Mouse (Mus musculus) layer of hippocampus, postnatal 14 days (tissue): ENCODE results near the gene Atg13. TPM values are rescaled to one million over a fixed set of nuclear protein-coding genes. Genes with fewer than 3 reads are reported as not detected.

Experiments
- DNase-seq, 2 experiments: peaks; one replicate each; pipeline ENCODE4 v3.0.0; 2021 to 2022; ENCODE audit warnings: low spot score in 2 of 2, mixed read lengths in 1 of 2
- total RNA-seq, 2 experiments: library from RNA; stranded (reverse); gene quantifications; 2 replicates each; pipeline ENCODE4 v1.2.3; 2021

The Atg13 gene
- total RNA-seq, 2 experiments from 2014 or later, result 57.2 to 59.5 TPM

DNA sequence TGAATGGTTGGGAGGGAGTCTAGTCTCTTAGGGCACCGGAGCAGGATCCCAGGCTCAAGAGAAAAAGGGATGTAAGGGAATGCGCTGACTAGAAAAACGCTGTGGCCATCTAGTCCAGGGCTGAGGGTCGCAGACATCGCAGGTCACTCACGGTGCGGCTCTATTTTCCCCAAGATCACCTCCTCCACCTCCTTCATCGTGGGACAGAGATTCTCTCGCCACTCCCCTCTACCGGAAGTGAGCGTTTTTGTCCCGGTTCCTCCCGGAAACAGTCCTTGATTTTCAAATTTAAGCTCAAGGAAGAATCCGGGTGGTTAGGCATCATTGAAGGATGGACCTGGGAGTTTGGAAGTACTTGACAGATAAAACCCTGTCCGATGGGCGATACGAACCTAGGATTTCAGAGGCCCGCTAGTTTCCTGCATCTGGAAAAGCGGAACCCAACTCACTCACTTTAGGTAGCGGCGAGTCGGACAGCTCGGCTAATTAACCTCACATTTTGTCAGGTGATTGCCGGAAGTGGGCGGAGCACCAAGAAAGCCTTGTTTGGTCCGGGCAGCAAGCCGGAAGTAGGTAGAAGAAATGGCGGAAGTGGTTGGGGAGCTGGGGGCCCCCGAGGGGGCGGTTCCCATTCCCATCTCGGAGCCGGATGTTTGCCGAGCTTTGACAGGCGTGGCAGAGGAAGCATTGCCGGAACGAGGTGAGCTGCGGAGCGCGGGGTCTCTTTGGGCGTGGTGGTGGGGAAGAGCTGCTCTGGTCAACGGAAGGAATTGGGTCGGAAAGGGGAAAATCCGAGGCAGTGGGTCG lies 60.6 kb downstream of the Atg13 start, which contains the start of the genes Zfp408 and Arhgap1:
Gene Zfp408 (minus strand): TSS at position 239 of the 807 bp plus-strand sequence.
Gene Arhgap1 (plus strand): TSS at position 308 of the 807 bp plus-strand sequence.
- peak; percentile 97 to 98 for DNase-seq

DNA sequence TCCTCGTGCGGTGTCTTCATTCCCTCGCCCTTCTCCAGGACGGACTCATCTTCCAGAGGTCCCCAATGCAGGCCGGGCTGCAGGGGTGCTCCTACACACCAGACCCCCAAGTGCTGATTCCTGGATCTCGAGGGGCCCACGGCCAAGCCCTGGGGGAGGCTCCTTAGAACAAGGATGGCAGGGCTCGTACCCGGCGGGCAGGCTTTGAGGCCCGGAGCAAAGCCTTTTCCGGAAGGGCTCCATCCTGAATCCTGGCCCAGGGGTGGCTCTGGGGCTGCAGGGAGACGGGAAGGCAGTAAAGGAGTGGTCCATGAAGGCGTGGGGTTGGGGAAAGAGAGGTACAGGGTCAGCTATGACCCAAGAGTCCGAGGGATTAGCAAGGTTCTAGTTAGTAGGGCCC lies 61.2 kb downstream of the Atg13 start:
- peak in 1 of 2 experiments; percentile 31 for DNase-seq

DNA sequence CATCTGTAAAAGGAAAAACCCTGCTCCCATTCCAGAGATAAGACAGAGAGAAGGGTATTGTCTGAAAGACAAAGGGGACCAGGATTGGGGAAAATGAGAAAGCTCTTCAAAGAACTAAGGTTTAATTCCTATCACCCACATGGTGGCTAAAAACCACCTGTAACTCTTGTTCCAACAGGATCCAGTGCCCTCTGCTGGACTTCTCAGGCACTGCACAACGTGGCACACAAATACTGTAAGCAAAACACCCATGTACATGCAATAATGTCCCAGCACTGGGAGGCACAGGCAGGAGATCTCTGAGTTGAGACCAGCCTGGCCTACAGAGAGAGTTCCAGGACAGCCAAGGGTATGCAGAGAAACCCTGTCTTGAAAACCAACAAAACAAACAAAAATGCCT lies 63.6 kb downstream of the Atg13 start:
- DNase-seq, result peak in 1 of 2 experiments; percentile 52

DNA sequence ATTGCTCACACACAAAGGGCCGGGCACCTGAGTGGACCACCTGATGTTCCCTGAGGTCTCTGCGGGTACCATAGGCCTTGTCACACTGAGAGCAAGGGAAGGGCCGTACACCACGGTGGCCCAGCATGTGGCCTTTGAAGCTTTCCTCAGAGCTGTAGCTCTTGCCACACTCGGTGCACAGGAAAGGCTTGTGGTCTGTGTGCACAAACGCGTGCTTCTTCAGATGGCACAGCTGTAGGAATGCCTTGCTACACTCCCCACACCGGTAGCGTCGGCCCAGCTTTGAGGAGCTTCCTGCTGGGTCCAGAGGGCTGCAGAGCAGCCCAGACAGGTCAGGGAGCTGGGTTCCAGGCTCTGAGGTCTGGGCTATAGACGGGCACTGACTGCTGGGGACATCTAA lies 64.6 kb downstream of the Atg13 start:
- DNase-seq, result no peak

DNA sequence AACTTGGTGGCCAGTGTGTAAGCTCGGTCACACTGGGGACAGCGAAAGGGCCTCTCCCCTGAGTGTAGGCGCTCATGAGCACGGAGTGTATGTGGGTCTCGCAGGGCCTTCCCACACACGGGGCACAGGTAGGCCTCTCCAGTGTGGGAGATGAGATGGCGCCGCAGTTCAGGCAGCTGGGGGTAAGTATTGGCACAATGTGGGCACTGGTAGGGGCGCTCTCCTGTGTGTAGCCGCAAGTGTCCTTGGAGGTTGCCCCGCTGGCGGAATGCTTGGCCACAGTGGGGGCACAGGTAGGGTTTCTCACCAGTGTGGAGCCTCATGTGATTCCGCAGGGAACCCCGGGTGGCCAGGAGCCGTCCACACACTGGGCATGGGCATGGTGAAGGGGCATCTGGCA lies 65.0 kb downstream of the Atg13 start:
- no peak for DNase-seq

DNA sequence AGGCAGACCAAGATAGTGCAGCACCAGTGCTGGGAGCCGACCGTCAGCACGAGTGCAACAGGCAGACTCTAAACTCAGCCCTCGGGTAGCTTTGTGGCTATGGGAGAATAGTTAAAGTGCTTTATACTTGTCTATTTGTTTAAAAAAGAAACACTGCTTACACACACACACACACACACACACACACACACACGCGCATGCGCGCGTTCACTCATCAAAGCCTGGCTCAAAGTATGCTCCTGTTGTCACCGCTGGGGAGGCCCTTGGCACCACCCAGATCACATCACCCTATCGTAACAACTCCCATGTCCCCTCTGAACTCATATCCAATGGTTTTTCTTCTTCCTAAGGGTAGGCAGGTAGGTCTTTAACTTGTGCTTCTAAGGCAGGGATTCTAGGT lies 66.4 kb downstream of the Atg13 start:
- no peak for DNase-seq

DNA sequence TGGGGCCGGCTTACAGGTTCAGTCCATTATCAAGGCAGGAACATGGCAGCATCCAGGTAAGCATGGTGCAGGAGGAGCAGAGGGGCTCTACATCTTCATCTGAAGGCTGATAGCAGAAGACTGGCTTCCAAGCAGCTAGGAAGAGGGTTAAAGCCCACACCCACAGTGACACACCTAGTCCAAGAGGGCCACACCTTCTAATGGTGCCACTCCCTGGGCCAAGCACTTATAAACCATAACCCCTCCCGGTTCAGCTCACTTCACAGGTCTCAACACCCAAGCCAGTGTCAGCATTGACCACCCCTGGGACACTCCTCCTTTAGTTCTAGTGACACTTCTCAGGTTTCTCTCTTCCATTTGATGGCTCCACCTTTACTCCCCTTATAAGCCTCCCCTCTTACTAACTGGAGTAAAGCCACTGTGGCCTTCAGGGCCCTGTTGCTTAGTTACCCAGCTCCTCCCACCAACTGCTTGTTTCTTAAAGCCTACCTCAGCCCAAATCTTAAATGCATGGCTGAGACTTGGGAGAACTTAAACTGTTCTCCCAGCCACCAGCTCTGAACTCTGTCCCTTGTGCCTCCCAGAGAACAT lies 67.5 kb downstream of the Atg13 start:
- DNase-seq, result no peak

DNA sequence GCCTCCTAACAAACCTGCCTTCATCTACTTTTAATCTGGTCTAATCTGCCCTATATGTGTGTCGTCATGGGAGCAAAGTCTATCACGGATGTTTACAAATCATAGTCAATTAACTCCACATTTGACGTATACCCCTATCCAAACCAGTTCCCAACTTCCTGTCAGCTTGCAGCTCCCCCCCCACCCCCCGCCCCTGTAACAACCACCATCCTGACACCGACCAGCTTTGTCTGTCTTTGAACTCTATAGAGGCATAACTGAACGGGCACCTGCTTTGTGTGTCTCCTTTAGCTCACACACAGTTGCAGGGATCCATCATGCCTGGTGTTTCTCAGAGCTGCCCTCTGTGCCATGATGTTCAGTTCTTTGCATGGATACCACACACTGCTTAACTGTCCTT lies 71.4 kb downstream of the Atg13 start:
- no peak for DNase-seq

DNA sequence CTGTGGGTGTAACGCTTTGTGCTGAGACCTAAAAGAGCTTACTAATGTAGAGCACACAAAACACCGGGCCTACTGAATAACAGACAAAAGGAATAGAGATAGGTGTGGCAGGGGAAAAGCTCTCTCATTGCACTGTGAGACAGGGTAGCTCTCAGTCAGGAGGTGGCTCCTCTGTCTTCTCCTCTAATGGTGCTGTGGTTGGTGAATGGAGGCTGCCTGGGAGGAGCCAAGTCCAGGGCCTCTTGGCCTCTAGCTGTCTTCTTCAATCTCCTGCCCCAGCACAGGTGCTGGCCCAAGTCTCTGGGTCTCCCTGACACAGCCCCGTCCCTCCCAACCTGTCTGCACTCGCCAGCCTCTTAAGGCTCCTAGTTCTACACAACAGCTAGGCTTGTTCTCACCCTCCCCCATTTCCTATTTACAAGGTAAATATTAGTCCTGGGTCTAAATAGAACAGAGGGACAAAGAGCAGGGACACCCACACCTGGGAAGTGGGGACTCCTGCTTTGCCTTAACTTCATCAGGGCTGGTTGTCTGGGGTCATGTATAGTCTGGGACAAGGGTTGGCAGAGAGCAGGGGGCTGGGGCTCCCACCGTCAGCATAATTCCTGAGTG lies 73.5 kb downstream of the Atg13 start:
- no peak for DNase-seq

DNA sequence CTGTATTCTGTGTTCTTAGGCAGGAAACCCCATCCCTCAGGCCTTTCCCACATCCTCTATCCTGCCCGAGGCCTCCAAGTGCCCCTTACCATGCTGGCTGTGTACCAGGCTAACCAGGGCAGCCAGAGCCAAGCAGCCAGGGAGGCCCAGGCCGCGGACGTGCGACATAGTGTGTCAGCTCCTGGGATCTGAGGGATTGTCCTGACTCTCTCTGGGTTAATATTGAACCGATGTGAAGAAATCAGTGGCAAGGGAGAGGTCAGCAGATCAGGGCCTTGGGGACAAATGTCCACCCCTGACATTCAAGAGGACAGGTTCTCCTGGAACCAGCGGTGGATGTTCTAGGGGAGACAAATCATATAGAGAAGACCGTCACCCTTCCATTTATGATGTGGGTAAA lies 74.1 kb downstream of the Atg13 start, which contains the start of gene F2:
Gene F2 (minus strand): TSS at position 186 of the 400 bp plus-strand sequence.
- DNase-seq, result no peak

DNA sequence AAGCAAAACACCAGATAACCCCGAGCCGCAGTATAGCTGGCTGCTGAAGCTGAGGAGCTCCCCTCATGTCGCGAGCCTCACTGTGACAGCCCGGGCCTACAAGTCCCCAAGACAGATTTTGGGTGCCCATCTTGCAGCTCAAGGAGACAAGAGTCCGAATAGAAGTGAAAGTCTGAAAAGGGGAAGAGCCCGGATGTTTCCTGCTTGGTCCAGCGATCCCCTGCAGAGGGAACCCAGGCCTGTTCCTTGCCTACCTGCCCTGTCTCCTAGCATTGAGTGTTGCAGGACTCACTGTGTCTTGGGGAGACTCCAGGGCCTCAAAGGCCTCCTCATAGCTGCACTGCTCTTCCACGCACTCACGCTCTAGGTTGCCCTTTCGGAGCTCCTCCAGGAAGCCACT lies 74.9 kb downstream of the Atg13 start:
- DNase-seq, result no peak

DNA sequence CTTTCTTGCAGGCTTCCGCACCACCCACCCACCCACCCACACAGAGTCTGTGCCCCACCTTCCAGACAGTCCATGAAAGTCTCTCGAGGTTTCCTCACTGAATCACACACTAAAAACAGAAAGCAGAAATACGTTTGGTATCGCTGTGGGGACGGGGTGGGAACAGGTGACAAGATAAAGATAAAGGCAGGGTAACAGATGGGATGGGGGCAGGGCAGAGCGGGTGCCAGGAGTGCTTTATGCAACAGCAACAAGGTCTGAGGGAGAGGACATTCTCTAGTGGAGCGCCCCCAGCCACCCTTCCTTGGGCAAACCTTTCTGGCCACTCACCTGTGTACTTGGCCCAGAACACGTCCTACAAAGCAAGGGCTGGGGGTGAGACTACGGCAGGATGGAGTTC lies 75.5 kb downstream of the Atg13 start:
- DNase-seq, result no peak

DNA sequence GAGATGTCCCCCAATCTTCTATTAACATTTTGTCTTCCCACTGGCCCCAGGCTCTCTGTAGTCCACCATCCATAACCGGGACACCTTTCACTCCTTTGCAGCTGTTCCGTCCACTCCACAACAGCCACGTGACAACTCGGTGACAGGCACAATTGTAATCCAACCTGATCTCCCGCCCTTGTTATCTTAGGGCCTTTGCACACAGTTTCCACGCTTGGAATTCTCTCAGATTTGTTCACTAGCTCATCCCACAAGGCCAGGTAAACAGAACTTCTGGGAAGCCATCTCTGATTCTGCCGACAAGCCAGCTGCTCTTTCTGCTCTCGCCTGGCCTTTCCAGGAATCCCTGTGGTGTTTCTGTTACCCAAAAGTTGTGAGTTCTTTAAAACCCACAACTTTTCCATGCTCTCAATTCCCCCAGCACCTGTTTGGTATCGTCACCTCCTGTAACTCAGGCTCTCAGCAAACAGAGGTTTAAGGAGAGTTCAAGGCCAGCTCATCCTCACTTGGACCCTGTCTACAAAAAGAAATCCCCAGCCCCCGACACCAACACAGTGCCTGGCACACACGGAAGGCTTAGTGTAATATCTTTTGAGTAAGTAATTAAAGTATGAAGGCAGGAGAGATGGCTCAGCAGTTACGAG lies 76.9 kb downstream of the Atg13 start:
- no peak for DNase-seq

DNA sequence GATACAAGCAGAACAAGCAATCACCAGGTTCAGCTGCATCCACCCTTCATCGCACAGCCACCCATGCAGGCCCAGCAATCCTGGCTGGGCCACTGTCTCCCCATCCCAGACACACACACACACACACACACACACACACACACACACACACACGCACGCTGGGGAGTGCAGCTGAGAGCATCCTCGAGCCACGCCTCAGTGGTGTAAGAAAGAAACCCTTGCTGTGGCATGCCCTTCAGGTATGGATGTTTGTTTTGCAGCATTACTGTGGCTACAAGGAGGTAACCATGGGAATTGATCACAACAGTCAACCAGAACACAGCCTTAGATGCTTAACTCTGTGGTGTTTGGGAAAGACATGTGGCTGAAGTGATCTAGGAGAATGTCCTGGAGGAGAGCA lies 78.1 kb downstream of the Atg13 start:
- DNase-seq, result no peak

DNA sequence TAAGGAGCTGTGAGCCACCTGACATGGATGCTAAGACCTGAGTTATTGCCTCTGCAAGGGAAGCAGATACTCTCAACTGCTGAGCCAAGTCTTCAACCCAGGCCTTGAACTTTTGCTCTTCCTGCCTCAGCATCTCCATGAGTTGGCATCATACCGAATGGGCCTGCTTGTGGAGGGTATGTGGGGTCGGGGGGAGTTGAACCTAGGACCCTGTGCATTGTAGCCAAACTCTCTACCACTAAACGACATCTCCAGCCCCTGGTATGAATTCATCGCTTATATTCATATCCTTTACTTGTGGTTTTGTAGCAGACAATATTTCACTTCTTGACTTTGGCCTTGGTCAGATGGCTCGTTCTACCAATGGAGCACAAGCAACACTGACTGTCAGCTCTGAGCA lies 78.5 kb downstream of the Atg13 start:
- no peak for DNase-seq

DNA sequence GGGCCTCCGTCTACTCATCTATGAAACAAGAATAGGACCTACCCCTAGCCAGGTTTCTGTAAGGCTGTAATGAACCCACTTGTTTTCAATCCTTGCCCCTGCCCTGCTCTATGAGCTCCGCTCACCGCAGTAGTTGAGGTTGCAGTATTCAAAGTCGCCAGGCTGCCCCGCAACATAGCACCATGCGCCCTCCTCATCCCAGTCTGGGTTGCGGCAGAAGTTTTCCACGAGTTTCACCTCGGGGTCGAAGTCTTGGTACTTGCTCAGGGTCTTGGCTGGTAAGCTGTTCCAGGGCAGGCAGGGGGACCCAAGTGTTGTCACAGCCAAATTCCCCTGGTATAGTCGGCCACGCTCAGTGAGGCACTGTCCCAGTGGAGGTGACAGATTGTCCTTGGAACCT lies 80.0 kb downstream of the Atg13 start:
- DNase-seq, result no peak

DNA sequence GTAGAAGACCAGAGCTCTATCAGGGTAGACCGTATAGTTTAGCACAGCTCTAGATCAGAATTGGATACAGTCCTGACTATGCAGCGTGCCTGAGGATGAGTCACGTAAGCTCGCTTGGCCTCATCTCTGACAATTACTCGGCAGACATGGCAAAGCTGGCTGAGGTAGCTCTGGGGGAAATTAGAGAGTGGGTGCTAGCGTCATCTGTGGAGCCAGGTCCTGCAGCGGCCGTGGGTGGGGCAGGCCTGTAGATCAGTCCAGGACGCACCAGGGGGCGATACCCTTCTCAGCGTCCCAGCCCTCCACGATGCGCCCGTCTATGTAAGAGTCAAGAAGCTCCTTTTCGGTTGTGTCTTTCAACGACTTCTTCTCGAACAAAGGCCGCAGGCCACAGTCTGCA lies 80.7 kb downstream of the Atg13 start:
- no peak for DNase-seq

DNA sequence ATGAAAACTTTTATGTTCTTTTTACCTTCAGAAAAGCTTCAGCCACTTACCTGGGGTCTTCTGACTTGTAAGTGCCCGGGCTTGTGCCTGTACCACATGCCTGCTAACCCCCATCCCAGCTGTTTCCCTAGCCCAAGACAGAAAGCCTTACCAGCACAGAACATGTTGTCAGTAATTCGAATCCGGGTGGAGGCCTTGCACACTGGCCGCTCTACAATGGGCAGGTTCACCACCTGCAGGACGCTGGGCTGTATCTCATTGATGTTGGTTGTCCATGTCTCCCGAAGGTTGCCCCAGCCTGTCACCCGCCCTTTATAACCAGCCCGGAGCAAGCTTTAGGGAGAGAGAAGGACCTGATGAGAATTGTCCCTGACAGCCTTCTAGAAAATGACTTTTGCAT lies 82.2 kb downstream of the Atg13 start:
- DNase-seq, result no peak

DNA sequence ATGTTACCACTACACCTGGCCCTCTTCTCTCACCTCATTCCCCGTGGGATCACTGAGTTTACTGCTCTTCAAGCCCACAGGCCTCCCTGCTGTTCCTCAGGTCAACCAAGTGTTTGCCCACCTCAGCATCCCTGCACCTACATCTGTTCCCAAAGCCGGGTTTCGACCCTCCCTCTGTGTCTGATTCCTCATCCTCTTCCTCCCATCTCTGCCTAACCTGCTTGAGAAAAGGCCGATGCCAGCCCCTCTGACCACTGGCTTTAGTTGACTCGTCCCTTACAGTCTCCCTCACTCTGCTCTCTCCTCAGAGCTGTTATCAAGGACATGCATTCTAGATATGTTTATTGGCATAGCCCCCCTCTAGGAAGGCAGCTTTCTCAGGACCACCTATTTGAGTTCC lies 82.9 kb downstream of the Atg13 start:
- no peak for DNase-seq
